Mouse (Mus musculus): Measurements from ENCODE around the gene AC109138.7. TPM values are rescaled to one million over a fixed set of nuclear protein-coding genes. Genes with fewer than 3 reads are reported as not detected.

The AC109138.7 gene
- polyA plus RNA-seq, 1 experiment from 2014 or later, result not detected

- 0 out of 2 replicates have a peak overlapping the region, but pooled peaks have one; percentile 91 for H3K27ac ChIP-seq
- 80% methylated on average over 12 of the region's 12 CpGs for WGBS (ENCODE audit: insufficient replicate concordance)
Measured at GRCm38 (mm10) chr19:4194776-4195650, 19.1 kb upstream of the AC109138.7 start.

GRCm38 (mm10) chr19:4196048-4196447 lies 18.1 kb upstream of the AC109138.7 start:
- Histone ChIP-seq H3K4me2 (no peak overlapping the region), H3K9ac (no peak overlapping the region), H3K4me1 (replicated peaks) (peaks cover 87% of the 10 kb centered on the region), H3K27me3 (no peaks in the 10 kb centered on the region), H3K9me3 (replicated peaks) (no peaks in the 10 kb centered on the region), H3K4me3 (replicated peaks) (no peak overlapping the region), H3K27ac (0 out of 2 replicates have a peak overlapping the region, but pooled peaks have one; percentile 25), H3K36me3 (peaks cover 74% of the 10 kb centered on the region)
- no peak for DNase-seq
- no peak for ATAC-seq (ENCODE audit: low read depth)
- 73% methylated on average over 2 of the region's 2 CpGs for WGBS (ENCODE audit: insufficient replicate concordance)

More at GRCm38 (mm10) chr19:4194776-4195650, 19.1 kb upstream of the AC109138.7 start:
- ATAC-seq (ENCODE audit: low read depth) (no peak), DNase-seq (no peak)
- Histone ChIP-seq H3K9me3 (replicated peaks) (no peaks in the 10 kb centered on the region), H3K9ac (no peak overlapping the region), H3K4me1 (replicated peaks) (peaks cover 88% of the 10 kb centered on the region), H3K27me3 (no peaks in the 10 kb centered on the region), H3K4me3 (replicated peaks) (no peak overlapping the region), H3K36me3 (peaks cover 69% of the 10 kb centered on the region), H3K4me2 (no peak overlapping the region)

- DNase-seq (no peak), ATAC-seq (ENCODE audit: low read depth) (no peak)
- Histone ChIP-seq H3K27me3 (no peaks in the 10 kb centered on the region), H3K4me3 (replicated peaks) (no peak overlapping the region), H3K4me1 (replicated peaks) (peaks cover 82% of the 10 kb centered on the region), H3K27ac (peak overlapping the region; percentile 59; the same call in 1 of the 2 replicates), H3K9me3 (replicated peaks) (no peaks in the 10 kb centered on the region), H3K36me3 (peaks cover 74% of the 10 kb centered on the region), H3K4me2 (no peak overlapping the region), H3K9ac (peak overlapping the region; percentile 34; the same call in 1 of the 2 replicates)
- 53% methylated on average over 5 of the region's 5 CpGs for WGBS (ENCODE audit: insufficient replicate concordance)
Measured at GRCm38 (mm10) chr19:4196548-4196947, 17.6 kb upstream of the AC109138.7 start.

- WGBS (ENCODE audit: insufficient replicate concordance), result 59% methylated on average over 3 of the region's 3 CpGs
- DNase-seq, result no peak
- no peak overlapping the region for H3K4me3 ChIP-seq (replicated peaks)
- H3K36me3 ChIP-seq, result peaks cover 74% of the 10 kb centered on the region
- H3K4me2 ChIP-seq, result no peak overlapping the region
- H3K27ac ChIP-seq, result peak overlapping the region; percentile 59
- peaks cover 87% of the 10 kb centered on the region for H3K4me1 ChIP-seq (replicated peaks)
- ATAC-seq (ENCODE audit: low read depth), result no peak
- no peaks in the 10 kb centered on the region for H3K9me3 ChIP-seq (replicated peaks)
- no peaks in the 10 kb centered on the region for H3K27me3 ChIP-seq
- H3K9ac ChIP-seq, result 0 out of 2 replicates have a peak overlapping the region, but pooled peaks have one; percentile 34
Measured at GRCm38 (mm10) chr19:4197180-4197579, 17.0 kb upstream of the AC109138.7 start.

- peaks cover 39% of the 10 kb centered on the region for H3K36me3 ChIP-seq
- no peaks in the 10 kb centered on the region for H3K9me3 ChIP-seq (replicated peaks)
- peak within 1 kb of the TSS; percentile 88 for H3K9ac ChIP-seq
- H3K27me3 ChIP-seq, result peaks cover 30% of the 10 kb centered on the region
- DNase-seq, result peak; percentile 95
- H3K4me1 ChIP-seq (replicated peaks), result peaks cover 56% of the 10 kb centered on the region
- ATAC-seq (ENCODE audit: low read depth), result peak; percentile 86
- H3K4me2 ChIP-seq, result peak within 1 kb of the TSS; percentile 89
- peak within 1 kb of the TSS; percentile 76 for H3K4me3 ChIP-seq (replicated peaks)
- under 1% methylated on average over 34 of the region's 34 CpGs for WGBS (ENCODE audit: insufficient replicate concordance)
- H3K27ac ChIP-seq, result peak within 1 kb of the TSS; percentile 82
Measured at GRCm38 (mm10) chr19:4201291-4201909, 12.8 kb upstream of the AC109138.7 start, which contains the start of gene Rad9a. Rad9a (minus strand) TSS chr19:4201662.

GRCm38 (mm10) chr19:4202149-4202548 lies 12.0 kb upstream of the AC109138.7 start:
- Histone ChIP-seq H3K27me3 (peaks cover 38% of the 10 kb centered on the region), H3K4me2 (peak overlapping the region; percentile 89), H3K4me3 (replicated peaks) (peak overlapping the region; percentile 76), H3K36me3 (peaks cover 32% of the 10 kb centered on the region), H3K9me3 (replicated peaks) (no peaks in the 10 kb centered on the region), H3K4me1 (replicated peaks) (peaks cover 49% of the 10 kb centered on the region), H3K27ac (peak overlapping the region; percentile 60; the same call in 1 of the 2 replicates), H3K9ac (peak overlapping the region; percentile 72)
- ATAC-seq (ENCODE audit: low read depth) (no peak), DNase-seq (no peak)
- WGBS (ENCODE audit: insufficient replicate concordance), result 39% methylated on average over 7 of the region's 7 CpGs

GRCm38 (mm10) chr19:4203148-4203547 lies 11.0 kb upstream of the AC109138.7 start:
- Histone ChIP-seq H3K9me3 (replicated peaks) (no peaks in the 10 kb centered on the region), H3K9ac (no peak overlapping the region), H3K36me3 (peaks cover 22% of the 10 kb centered on the region), H3K4me2 (no peak overlapping the region), H3K4me1 (replicated peaks) (peaks cover 40% of the 10 kb centered on the region), H3K27me3 (peaks cover 45% of the 10 kb centered on the region), H3K4me3 (replicated peaks) (no peak overlapping the region), H3K27ac (0 out of 2 replicates have a peak overlapping the region, but pooled peaks have one; percentile 6)
- no peak for ATAC-seq (ENCODE audit: low read depth)
- WGBS (ENCODE audit: insufficient replicate concordance), result 39% methylated on average over 3 of the region's 3 CpGs
- no peak for DNase-seq

GRCm38 (mm10) chr19:4203604-4204326 lies 10.4 kb upstream of the AC109138.7 start:
- DNase-seq (no peak), ATAC-seq (ENCODE audit: low read depth) (no peak)
- Histone ChIP-seq H3K36me3 (peaks cover 16% of the 10 kb centered on the region), H3K27me3 (peaks cover 50% of the 10 kb centered on the region), H3K4me1 (replicated peaks) (peaks cover 44% of the 10 kb centered on the region), H3K4me3 (replicated peaks) (no peak overlapping the region), H3K27ac (no peak overlapping the region), H3K9ac (no peak overlapping the region), H3K9me3 (replicated peaks) (no peaks in the 10 kb centered on the region), H3K4me2 (no peak overlapping the region)
- WGBS (ENCODE audit: insufficient replicate concordance), result 19% methylated on average over 13 of the region's 13 CpGs

- H3K4me3 ChIP-seq (replicated peaks), result no peak overlapping the region
- H3K9ac ChIP-seq, result no peak overlapping the region
- WGBS (ENCODE audit: insufficient replicate concordance), result 49% methylated on average over 4 of the region's 4 CpGs
- DNase-seq (no peak), ATAC-seq (ENCODE audit: low read depth) (no peak)
- peaks cover 60% of the 10 kb centered on the region for H3K27me3 ChIP-seq
- H3K36me3 ChIP-seq, result peaks cover 6% of the 10 kb centered on the region
- H3K4me2 ChIP-seq, result no peak overlapping the region
- H3K27ac ChIP-seq, result no peak overlapping the region
- no peaks in the 10 kb centered on the region for H3K9me3 ChIP-seq (replicated peaks)
- peaks cover 33% of the 10 kb centered on the region for H3K4me1 ChIP-seq (replicated peaks)
Measured at GRCm38 (mm10) chr19:4204889-4205288, 9.3 kb upstream of the AC109138.7 start.

GRCm38 (mm10) chr19:4206971-4207370 lies 7.2 kb upstream of the AC109138.7 start:
- Histone ChIP-seq H3K27me3 (peaks cover 81% of the 10 kb centered on the region), H3K4me2 (no peak overlapping the region), H3K4me3 (replicated peaks) (no peak overlapping the region), H3K27ac (no peak overlapping the region), H3K36me3 (no peaks in the 10 kb centered on the region), H3K4me1 (replicated peaks) (peaks cover 18% of the 10 kb centered on the region), H3K9ac (no peak overlapping the region), H3K9me3 (replicated peaks) (no peaks in the 10 kb centered on the region)
- ATAC-seq (ENCODE audit: low read depth) (peak; percentile 52; the same call in 1 of the 2 replicates), DNase-seq (peak; percentile 50)
- 5% methylated on average over 2 of the region's 2 CpGs for whole genome bisulfite sequencing (ENCODE audit: insufficient replicate concordance)

- ATAC-seq (ENCODE audit: low read depth), result no peak
- WGBS (ENCODE audit: insufficient replicate concordance), result 58% methylated on average over 5 of the region's 5 CpGs
- H3K4me2 ChIP-seq, result no peak overlapping the region
- H3K27ac ChIP-seq, result no peak overlapping the region
- DNase-seq, result no peak
- peaks cover 93% of the 10 kb centered on the region for H3K27me3 ChIP-seq
- H3K9ac ChIP-seq, result no peak overlapping the region
- peaks cover 13% of the 10 kb centered on the region for H3K4me1 ChIP-seq (replicated peaks)
- no peak overlapping the region for H3K4me3 ChIP-seq (replicated peaks)
- H3K36me3 ChIP-seq, result no peaks in the 10 kb centered on the region
- H3K9me3 ChIP-seq (replicated peaks), result no peaks in the 10 kb centered on the region
Measured at GRCm38 (mm10) chr19:4208563-4208962, 5.6 kb upstream of the AC109138.7 start.

All from liver, embryonic 13.5 days (tissue).